Mouse (Mus musculus) kidney, postnatal 14 days (tissue): ENCODE measurements at regions not wholly inside any gene's neighbourhood (a gene's known extent, or its start where the extent isn't known, plus 50 kb on each side); places are given as distances from the start of the nearest gene placed in this dataset.

ENCODE experiments used
- DNase-seq: peaks from one replicate; pipeline ENCODE4 v3.0.0; 2022; ENCODE audit warnings: mixed read lengths

DNA sequence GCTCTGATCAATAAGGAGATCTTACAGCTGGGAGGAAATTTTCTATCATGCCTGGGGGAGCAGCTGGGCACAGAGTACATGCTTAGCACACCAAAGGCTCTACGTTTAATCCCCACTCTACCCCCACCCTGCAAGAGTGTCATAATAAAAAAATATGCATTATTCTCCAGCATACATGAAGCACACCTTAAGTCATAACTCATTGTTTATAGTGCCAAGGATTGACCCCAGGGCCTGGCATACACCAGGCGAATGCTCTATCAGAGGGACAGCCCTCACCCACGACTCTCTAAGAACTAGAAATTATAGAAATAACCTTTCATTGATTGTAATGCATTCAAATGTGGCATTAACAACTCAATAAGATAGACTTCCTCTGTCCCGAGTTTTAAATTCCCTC is 59.4 kb upstream of the Ppp2r5c start:
- DNase-seq, result no peak

DNA sequence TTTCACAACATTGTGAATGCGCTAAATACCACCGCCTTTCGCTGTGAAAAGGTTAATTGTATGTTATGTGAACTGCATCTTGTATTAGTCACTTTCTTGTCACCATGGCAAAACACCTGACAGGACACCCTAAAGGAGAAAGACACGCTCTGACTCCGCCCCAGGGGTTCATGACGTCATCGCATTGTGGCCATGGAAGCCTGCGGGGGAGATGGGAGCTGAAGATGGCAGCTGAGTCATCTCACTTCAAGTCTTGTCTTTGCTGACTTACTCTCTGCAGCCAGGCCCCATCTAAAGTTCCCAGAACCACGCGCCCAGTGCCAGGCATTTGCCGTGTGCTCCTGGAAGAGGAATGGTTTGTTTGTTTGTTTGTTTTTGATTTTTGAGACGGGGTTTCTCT is 57.5 kb upstream of the Ppp2r5c start:
- DNase-seq, result no peak

- DNase-seq, result no peak
Measured at GRCm38 (mm10) chr12:110391464-110391863, 55.5 kb upstream of the Ppp2r5c start.

GRCm38 (mm10) chr12:110393555-110393954 is 53.4 kb upstream of the Ppp2r5c start:
- DNase-seq, result no peak
